In genomic region chr7:5020000-5020681, GRCm38 (mm10) we compare ENCODE assay signal across 8 mouse cellular contexts. TPM values are rescaled to one million over a fixed set of nuclear protein-coding genes. Genes with fewer than 3 reads are reported as not detected.
DNase-seq lines count a peak whose midpoint lies in the region; ATAC-seq and TF ChIP-seq lines count a peak whose summit lies in the region.

Zfp865 (plus strand) TSS chr7:5020376.
Ccdc106 (plus strand) TSS chr7:5020553.

- in situ Hi-C loops in CH12.LX (cut with MboI; ENCODE audit: low pct_ligation_motif_present, low pct_unique_long_range_greater_than_20kb, low sequenced_read_pairs) = no loop called here

- peaks cover 28% of the 10 kb centered on the region for H3K79me2 ChIP-seq in CH12.LX (replicated peaks; ENCODE audit: control insufficient read depth, extremely low read depth, insufficient read depth, poor library complexity, severe bottlenecking)

- TF ChIP-seq RAD21 in CH12.LX (IDR thresholded peaks at IDR 0.05; ENCODE audit: low read depth, low read length) = no peak

- peak within 1 kb of the TSS; percentile 98 for H3K9ac ChIP-seq in CH12.LX (ENCODE audit: insufficient read depth, low read depth)
- H3K9ac ChIP-seq in forebrain, embryonic 11.5 days (ENCODE audit: low read length) = peak within 1 kb of the TSS; percentile 95
- H3K9ac ChIP-seq in heart, postnatal 0 days (replicated peaks; ENCODE audit: low read depth, low read length) = peak within 1 kb of the TSS; percentile 97
- peak within 1 kb of the TSS; percentile 96 for H3K9ac ChIP-seq in liver, embryonic 16.5 days (ENCODE audit: low read depth, low read length)
- H3K9ac ChIP-seq in neural tube, embryonic 13.5 days = peak within 1 kb of the TSS; percentile 80

- DNase-seq in CH12.LX (ENCODE audit: extremely low read depth) = peak; percentile 99
- DNase-seq in c-Kit-positive CD71-positive TER-119-negative erythroid progenitor cells, embryonic 14.5 days (ENCODE audit: low read depth) = peak; percentile 97
- DNase-seq in forebrain, embryonic 11.5 days (ENCODE audit: low spot score) = peak; percentile 99
- peak; percentile 98 for DNase-seq in heart, postnatal 0 days (ENCODE audit: low spot score)
- DNase-seq in kidney, postnatal 4 days = peak; percentile 99 to 100

- H3K4me3 ChIP-seq in CH12.LX (replicated peaks in 1 of 3; ENCODE audit: low read depth in 2 of 3, low read length in 2 of 3, poor library complexity in 1 of 3) = peak within 1 kb of the TSS; percentile 81 to 82 (median 81)
- H3K4me3 ChIP-seq in forebrain, embryonic 11.5 days (ENCODE audit: low read depth, low read length) = peak within 1 kb of the TSS; percentile 86
- H3K4me3 ChIP-seq in heart, postnatal 0 days (ENCODE audit: low read depth, low read length) = peak within 1 kb of the TSS; percentile 98
- peak within 1 kb of the TSS; percentile 87 for H3K4me3 ChIP-seq in liver, embryonic 16.5 days (ENCODE audit: low read depth, low read length)
- H3K4me3 ChIP-seq in neural tube, embryonic 13.5 days = peak within 1 kb of the TSS; percentile 60
- peak within 1 kb of the TSS; percentile 88 for H3K4me3 ChIP-seq in testis, adult 2 months (ENCODE audit: control insufficient read depth, low read depth, low read length)

- H3K36me3 ChIP-seq in CH12.LX (replicated peaks in 1 of 2; ENCODE audit: control insufficient read depth in 1 of 2, insufficient read depth in 1 of 2, low read length in 1 of 2) = peaks cover 31 to 51% of the 10 kb centered on the region in 2 experiments
- H3K36me3 ChIP-seq in forebrain, embryonic 11.5 days (ENCODE audit: control insufficient read depth, insufficient read depth, low read length) = no peaks in the 10 kb centered on the region; the same call in 1 of the 2 replicates
- H3K36me3 ChIP-seq in heart, postnatal 0 days (replicated peaks; ENCODE audit: control insufficient read depth, insufficient read depth, low read length) = peaks cover 29% of the 10 kb centered on the region
- H3K36me3 ChIP-seq in liver, embryonic 16.5 days (ENCODE audit: control insufficient read depth, insufficient read depth) = peaks cover 13% of the 10 kb centered on the region
- H3K36me3 ChIP-seq in neural tube, embryonic 13.5 days = peaks cover 34% of the 10 kb centered on the region
- H3K36me3 ChIP-seq in testis, adult 2 months (ENCODE audit: control insufficient read depth, insufficient read depth, low read length) = peaks cover 1% of the 10 kb centered on the region; the same call in 1 of the 2 replicates

- peak within 1 kb of the TSS; percentile 83 for H3K4me2 ChIP-seq in CH12.LX (ENCODE audit: insufficient read depth, low read depth, poor library complexity, severe bottlenecking)
- peak within 1 kb of the TSS; percentile 68 for H3K4me2 ChIP-seq in forebrain, embryonic 11.5 days (ENCODE audit: low read depth, low read length, severe bottlenecking)
- peak within 1 kb of the TSS; percentile 91 for H3K4me2 ChIP-seq in heart, postnatal 0 days (ENCODE audit: low read depth, low read length)
- H3K4me2 ChIP-seq in liver, embryonic 16.5 days (ENCODE audit: low read depth, low read length) = peak within 1 kb of the TSS; percentile 78
- peak within 1 kb of the TSS; percentile 84 for H3K4me2 ChIP-seq in neural tube, embryonic 13.5 days

- no peak for TF ChIP-seq CTCF in CH12.LX (conservative IDR thresholded peaks at IDR 0.05 in 1 of 2, IDR thresholded peaks at IDR 0.05 in 1 of 2; ENCODE audit: low read depth in 2 of 2, low read length in 2 of 2)
- TF ChIP-seq CTCF in heart, postnatal 0 days (IDR thresholded peaks at IDR 0.05; ENCODE audit: low read depth) = no peak
- TF ChIP-seq CTCF in testis, adult 2 months (IDR thresholded peaks at IDR 0.05; ENCODE audit: control insufficient read depth, insufficient read depth, insufficient replicate concordance, low read depth, low read length) = no peak

- peak within 1 kb of the TSS; percentile 54 for H3K27ac ChIP-seq in CH12.LX (ENCODE audit: insufficient read depth, low read depth)
- peak within 1 kb of the TSS; percentile 90 for H3K27ac ChIP-seq in forebrain, embryonic 11.5 days (ENCODE audit: low read depth, low read length)
- H3K27ac ChIP-seq in heart, postnatal 0 days (ENCODE audit: low read depth) = peak within 1 kb of the TSS; percentile 97
- H3K27ac ChIP-seq in liver, embryonic 16.5 days (ENCODE audit: low read length) = peak within 1 kb of the TSS; percentile 96
- peak within 1 kb of the TSS; percentile 93 for H3K27ac ChIP-seq in neural tube, embryonic 13.5 days (replicated peaks)
- H3K27ac ChIP-seq in testis, adult 2 months (ENCODE audit: control insufficient read depth, insufficient read depth, low read depth, low read length) = peak within 1 kb of the TSS; percentile 85

- H3K27me3 ChIP-seq in CH12.LX (replicated peaks) = no peaks in the 10 kb centered on the region
- H3K27me3 ChIP-seq in forebrain, embryonic 11.5 days (ENCODE audit: control insufficient read depth, insufficient read depth, low read length) = no peaks in the 10 kb centered on the region
- H3K27me3 ChIP-seq in heart, postnatal 0 days (ENCODE audit: control insufficient read depth, insufficient read depth, low read length) = no peaks in the 10 kb centered on the region
- H3K27me3 ChIP-seq in liver, embryonic 16.5 days (ENCODE audit: control insufficient read depth, insufficient read depth, low read depth, low read length) = no peaks in the 10 kb centered on the region
- H3K27me3 ChIP-seq in neural tube, embryonic 13.5 days = no peaks in the 10 kb centered on the region
- H3K27me3 ChIP-seq in testis, adult 2 months (ENCODE audit: control insufficient read depth, insufficient read depth, low read length) = no peaks in the 10 kb centered on the region

- peaks cover 6% of the 10 kb centered on the region for H3K9me3 ChIP-seq in CH12.LX (replicated peaks; ENCODE audit: low read length)
- H3K9me3 ChIP-seq in forebrain, embryonic 11.5 days (ENCODE audit: control insufficient read depth, low read length) = no peaks in the 10 kb centered on the region
- no peaks in the 10 kb centered on the region for H3K9me3 ChIP-seq in heart, postnatal 0 days (replicated peaks; ENCODE audit: control insufficient read depth, low read length)
- no peaks in the 10 kb centered on the region for H3K9me3 ChIP-seq in liver, embryonic 16.5 days (replicated peaks; ENCODE audit: control insufficient read depth, low read length)
- no peaks in the 10 kb centered on the region for H3K9me3 ChIP-seq in neural tube, embryonic 13.5 days

- peak; percentile 81 for TF ChIP-seq POLR2A in CH12.LX (IDR thresholded peaks at IDR 0.05; ENCODE audit: low read depth, low read length)
- peak; percentile 78 for TF ChIP-seq POLR2A in testis, adult 2 months (IDR thresholded peaks at IDR 0.05; ENCODE audit: control insufficient read depth, low read depth, low read length)

- TF ChIP-seq EP300 in CH12.LX (IDR thresholded peaks at IDR 0.05; ENCODE audit: low read length) = no peak
- TF ChIP-seq EP300 in heart, postnatal 0 days (IDR thresholded peaks at IDR 0.05; ENCODE audit: low read depth) = peak; percentile 36; the same call in 1 of the 2 replicates

- H3K4me1 ChIP-seq in CH12.LX (ENCODE audit: control insufficient read depth in 1 of 2, insufficient read depth in 2 of 2) = peaks cover 0 to 35% of the 10 kb centered on the region in 2 experiments; a peak in 2 of 4 replicates
- peaks cover 3% of the 10 kb centered on the region; the same call in 1 of the 2 replicates for H3K4me1 ChIP-seq in forebrain, embryonic 11.5 days (replicated peaks; ENCODE audit: control insufficient read depth, insufficient read depth, low read length)
- peaks cover 18% of the 10 kb centered on the region for H3K4me1 ChIP-seq in heart, postnatal 0 days (ENCODE audit: control insufficient read depth, insufficient read depth)
- H3K4me1 ChIP-seq in liver, embryonic 16.5 days (ENCODE audit: control insufficient read depth, low read depth, low read length) = peaks cover 30% of the 10 kb centered on the region
- H3K4me1 ChIP-seq in neural tube, embryonic 13.5 days (replicated peaks) = peaks cover 29% of the 10 kb centered on the region
- peaks cover 4% of the 10 kb centered on the region for H3K4me1 ChIP-seq in testis, adult 2 months (ENCODE audit: control insufficient read depth, insufficient read depth, low read length)

- ATAC-seq in forebrain, embryonic 11.5 days (replicated peaks; ENCODE audit: low FRiP score) = peak; percentile 89
- ATAC-seq in heart, postnatal 0 days (ENCODE audit: insufficient read depth, low read depth) = peak; percentile 90
- ATAC-seq in liver, embryonic 16.5 days (ENCODE audit: low read depth) = peak; percentile 86
- ATAC-seq in neural tube, embryonic 13.5 days (ENCODE audit: low read depth) = peak; percentile 91

- under 1% methylated on average over 47 of the region's 49 CpGs for WGBS in forebrain, embryonic 11.5 days
- under 1% methylated on average over 40 of the region's 49 CpGs for WGBS in heart, postnatal 0 days
- under 1% methylated on average over 42 of the region's 49 CpGs for WGBS in liver, embryonic 16.5 days (ENCODE audit: insufficient replicate concordance)
- under 1% methylated on average over 47 of the region's 49 CpGs for WGBS in neural tube, embryonic 13.5 days

- dilution Hi-C loops in CH12.LX (cut with MboI; ENCODE audit: extremely low pct_ligation_motif_present, extremely low pct_unique_long_range_greater_than_20kb, low sequenced_read_pairs) = no loop called here

TF ChIP-seq in CH12.LX, 34 proteins besides CTCF, POLR2A, EP300 and RAD21 (continues in another document):
- peak; percentile 94 for TF ChIP-seq NRF1 (IDR thresholded peaks at IDR 0.05; ENCODE audit: low read depth, low read length)

RNA-seq across cellular contexts. Expression of gene Zfp865, which starts in this region (rescaled TPM):
- total RNA-seq in CH12.LX (2012; rRNA removed) (10.9 and 12.3 TPM in 2 replicates), CH12.LX (2014; rRNA removed) (3.7 and 4.0 TPM in 2 replicates)
- polyA plus RNA-seq in CH12.LX (2012; ENCODE audit: insufficient read length, low read depth) = 18.3 and 21.0 TPM in 2 replicates
- polyA plus RNA-seq in forebrain, embryonic 11.5 days (2014; fragmentation: Nextera tagmentation; extraction: Ambion mirVana) = 6.7 and 7.3 TPM in 2 replicates
- total RNA-seq in heart, postnatal 0 days (2014; rRNA removed; ENCODE audit: low replicate concordance) = 17.6 and 24.9 TPM in 2 replicates
- polyA plus RNA-seq in heart, postnatal 0 days (2015; fragmentation: Nextera tagmentation; extraction: Ambion mirVana) = 1.8 and 2.0 TPM in 2 replicates
- polyA plus RNA-seq in liver, embryonic 16.5 days (2015; fragmentation: Nextera tagmentation; extraction: Ambion mirVana) = 1.1 and 1.2 TPM in 2 replicates
- polyA plus RNA-seq in neural tube, embryonic 13.5 days (2015; fragmentation: Nextera tagmentation; extraction: Ambion mirVana) = 6.2 and 6.3 TPM in 2 replicates
- polyA plus RNA-seq in testis, adult 2 months (2012; rRNA removed) = 18.3 and 18.7 TPM in 2 replicates

RNA-seq across cellular contexts. Expression of gene Ccdc106, which starts in this region (rescaled TPM):
- total RNA-seq in CH12.LX (2012; rRNA removed) (0.46 and 0.81 TPM in 2 replicates), CH12.LX (2014; rRNA removed) (0.30 and 0.52 TPM in 2 replicates)
- polyA plus RNA-seq in CH12.LX (2012; ENCODE audit: insufficient read length, low read depth) = not detected in 2 replicates
- polyA plus RNA-seq in forebrain, embryonic 11.5 days (2014; fragmentation: Nextera tagmentation; extraction: Ambion mirVana) = 7.2 and 7.8 TPM in 2 replicates
- total RNA-seq in heart, postnatal 0 days (2014; rRNA removed; ENCODE audit: low replicate concordance) = 1.0 and 2.8 TPM in 2 replicates
- polyA plus RNA-seq in heart, postnatal 0 days (2015; fragmentation: Nextera tagmentation; extraction: Ambion mirVana) = 0.33 and 0.85 TPM in 2 replicates
- 0.16 and 0.40 TPM in 2 replicates for polyA plus RNA-seq in liver, embryonic 16.5 days (2015; fragmentation: Nextera tagmentation; extraction: Ambion mirVana)
- polyA plus RNA-seq in neural tube, embryonic 13.5 days (2015; fragmentation: Nextera tagmentation; extraction: Ambion mirVana) = 40.0 and 43.3 TPM in 2 replicates
- 7.9 and 9.2 TPM in 2 replicates for polyA plus RNA-seq in testis, adult 2 months (2012; rRNA removed)

Comparison
In these comparisons a context has a peak if more than half of its experiments do, and no peak if none do; other contexts are left out.
1. Peak in every context shown above with its lines: DNase-seq, ATAC-seq, H3K4me3 ChIP-seq and H3K27ac ChIP-seq.